Mouse (Mus musculus) G1E (cell line): ENCODE data around the gene Cd9.

Experiments
- CTCF ChIP-seq: IDR thresholded peaks from 2 replicates; pipeline ENCODE4 v1.5.1; 2012; ENCODE audit warnings: low read depth, low read length, inconsistent platforms, mixed read lengths
- GATA2 ChIP-seq: IDR thresholded peaks from 2 replicates; pipeline ENCODE4 v1.6.1; 2012; ENCODE audit warnings: low read depth, low read length, inconsistent platforms, borderline replicate concordance
- POLR2AphosphoS5 ChIP-seq: IDR thresholded peaks from 2 replicates; pipeline ENCODE4 v1.6.1; 2012; ENCODE audit warnings: low read depth, low read length, inconsistent platforms; ENCODE audit not compliant: insufficient replicate concordance
- TAL1 ChIP-seq: conservative IDR thresholded peaks from 2 replicates; pipeline ENCODE4 v1.6.1; 2012; ENCODE audit warnings: low read depth, low read length, inconsistent platforms, mixed read lengths

DNA sequence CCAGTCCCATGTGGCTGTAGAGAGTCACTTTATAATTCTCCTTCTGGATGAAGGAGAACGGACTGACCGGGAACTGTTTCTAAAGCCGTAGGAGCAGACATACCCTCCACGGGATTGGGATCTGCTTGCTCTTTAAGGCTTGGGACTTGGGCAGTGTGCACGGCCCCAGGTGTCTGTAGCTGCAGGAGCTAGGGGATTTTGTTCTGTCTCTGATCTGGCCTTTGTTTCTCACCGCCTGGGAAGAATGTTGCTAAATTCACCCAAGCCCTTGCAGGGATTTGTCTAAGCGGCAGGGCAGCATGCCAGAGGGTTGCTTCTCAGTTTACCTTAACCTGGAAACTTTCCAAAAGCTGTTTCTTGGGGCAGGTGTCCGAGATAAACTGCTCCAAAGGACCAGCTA, 32.8 kb downstream of the Cd9 start:
- no peak for TF ChIP-seq CTCF
- TF ChIP-seq TAL1, result no peak
- no peak for TF ChIP-seq POLR2AphosphoS5
- TF ChIP-seq GATA2, result no peak
